Mouse (Mus musculus): ENCODE data around the gene Sqstm1. TPM values are rescaled to one million over a fixed set of nuclear protein-coding genes. Genes with fewer than 3 reads are reported as not detected.
A peak's percentile ranks its signal among the peaks of the same experiment; 100 is the strongest.

Sqstm1 gene
- polyA plus RNA-seq, 1 experiment from 2014 or later, result 326 TPM

DNA sequence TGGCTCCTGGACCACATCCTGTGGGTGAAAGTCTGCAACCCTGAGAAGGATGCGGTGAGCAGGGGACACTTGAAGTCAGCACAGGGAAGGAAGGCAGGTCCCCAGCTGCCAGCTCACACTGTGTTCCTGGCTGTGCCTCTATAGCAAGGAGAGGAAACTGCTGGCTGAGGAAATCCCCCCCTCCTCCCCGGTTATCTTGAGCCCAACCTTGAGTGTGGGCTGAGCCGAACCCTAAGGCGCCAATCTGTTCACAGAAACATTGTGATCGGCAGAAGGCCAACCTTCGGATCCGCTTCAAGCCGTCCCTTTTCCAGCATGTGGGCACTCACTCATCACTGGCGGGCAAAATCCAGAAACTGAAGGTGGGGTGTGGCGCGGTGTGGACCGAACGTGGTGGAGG is 22.4 kb upstream of the Sqstm1 start:
- Histone ChIP-seq H3K9me3 (replicated peaks; ENCODE audit: low read length) (no peaks in the 10 kb centered on the region), H3K27ac (no peak overlapping the region), H3K9ac (ENCODE audit: low read depth, low read length) (no peak overlapping the region), H3K4me3 (replicated peaks; ENCODE audit: low read depth, low read length) (no peak overlapping the region), H3K27me3 (ENCODE audit: insufficient read depth, low read length) (no peaks in the 10 kb centered on the region), H3K36me3 (ENCODE audit: insufficient read depth, low read length) (peaks cover 31% of the 10 kb centered on the region), H3K4me1 (replicated peaks; ENCODE audit: insufficient read depth, low read length) (peaks cover 25% of the 10 kb centered on the region), H3K4me2 (ENCODE audit: low read length) (no peak overlapping the region)
- WGBS, result 94% methylated on average over 13 of the region's 13 CpGs
- DNase-seq (ENCODE audit: low spot score) (no peak), ATAC-seq (replicated peaks; ENCODE audit: low FRiP score, low read depth) (no peak)
- no peak for TF ChIP-seq CTCF (IDR thresholded peaks at IDR 0.05; ENCODE audit: low read depth)

DNA sequence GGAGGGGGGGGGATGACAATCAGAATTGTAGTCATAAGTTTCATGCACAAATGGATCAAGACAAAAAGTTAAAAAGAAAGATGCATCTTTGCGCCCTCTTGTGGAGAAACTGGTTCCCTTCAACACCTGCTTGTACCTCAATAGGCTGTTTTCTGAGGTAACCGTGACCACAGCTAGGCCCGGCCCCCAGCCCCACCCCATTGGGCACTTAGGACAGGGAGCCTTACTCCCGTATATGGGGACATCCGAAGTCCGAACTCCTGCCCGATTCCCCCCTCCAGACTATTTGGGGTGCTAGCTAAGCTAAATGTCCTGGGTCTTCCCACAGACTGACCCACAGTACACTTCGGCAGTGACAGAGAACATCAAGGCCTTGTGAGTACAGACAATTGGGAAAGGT is 20.8 kb upstream of the Sqstm1 start:
- Histone ChIP-seq H3K9me3 (replicated peaks; ENCODE audit: low read length) (no peaks in the 10 kb centered on the region), H3K9ac (ENCODE audit: low read depth, low read length) (no peak overlapping the region), H3K27me3 (ENCODE audit: insufficient read depth, low read length) (no peaks in the 10 kb centered on the region), H3K27ac (no peak overlapping the region), H3K36me3 (ENCODE audit: insufficient read depth, low read length) (peaks cover 31% of the 10 kb centered on the region), H3K4me2 (ENCODE audit: low read length) (peak overlapping the region; percentile 54; the same call in 1 of the 2 replicates), H3K4me1 (replicated peaks; ENCODE audit: insufficient read depth, low read length) (peaks cover 27% of the 10 kb centered on the region), H3K4me3 (replicated peaks; ENCODE audit: low read depth, low read length) (no peak overlapping the region)
- peak; percentile 71 for TF ChIP-seq CTCF (IDR thresholded peaks at IDR 0.05; ENCODE audit: low read depth)
- no peak for ATAC-seq (replicated peaks; ENCODE audit: low FRiP score, low read depth)
- DNase-seq (ENCODE audit: low spot score), result peak; percentile 84
- 33% methylated on average over 8 of the region's 8 CpGs for WGBS

- DNase-seq (ENCODE audit: low spot score), result no peak
- peak; percentile 40 for ATAC-seq (replicated peaks; ENCODE audit: low FRiP score, low read depth)
- no peaks in the 10 kb centered on the region for H3K27me3 ChIP-seq (ENCODE audit: insufficient read depth, low read length)
- H3K4me2 ChIP-seq (ENCODE audit: low read length), result peak overlapping the region; percentile 54
- WGBS, result 43% methylated on average over 45 of the region's 45 CpGs
- no peak for TF ChIP-seq CTCF (IDR thresholded peaks at IDR 0.05; ENCODE audit: low read depth)
- peaks cover 33% of the 10 kb centered on the region for H3K4me1 ChIP-seq (replicated peaks; ENCODE audit: insufficient read depth, low read length)
- 0 out of 2 replicates have a peak overlapping the region, but pooled peaks have one; percentile 6 for H3K4me3 ChIP-seq (replicated peaks; ENCODE audit: low read depth, low read length)
- H3K9me3 ChIP-seq (replicated peaks; ENCODE audit: low read length), result no peaks in the 10 kb centered on the region
- peaks cover 31% of the 10 kb centered on the region for H3K36me3 ChIP-seq (ENCODE audit: insufficient read depth, low read length)
- H3K27ac ChIP-seq, result no peak overlapping the region
- no peak overlapping the region for H3K9ac ChIP-seq (ENCODE audit: low read depth, low read length)
Observed at GRCm38 (mm10) chr11:50230481-50231304, 20.1 kb upstream of the Sqstm1 start.

DNA sequence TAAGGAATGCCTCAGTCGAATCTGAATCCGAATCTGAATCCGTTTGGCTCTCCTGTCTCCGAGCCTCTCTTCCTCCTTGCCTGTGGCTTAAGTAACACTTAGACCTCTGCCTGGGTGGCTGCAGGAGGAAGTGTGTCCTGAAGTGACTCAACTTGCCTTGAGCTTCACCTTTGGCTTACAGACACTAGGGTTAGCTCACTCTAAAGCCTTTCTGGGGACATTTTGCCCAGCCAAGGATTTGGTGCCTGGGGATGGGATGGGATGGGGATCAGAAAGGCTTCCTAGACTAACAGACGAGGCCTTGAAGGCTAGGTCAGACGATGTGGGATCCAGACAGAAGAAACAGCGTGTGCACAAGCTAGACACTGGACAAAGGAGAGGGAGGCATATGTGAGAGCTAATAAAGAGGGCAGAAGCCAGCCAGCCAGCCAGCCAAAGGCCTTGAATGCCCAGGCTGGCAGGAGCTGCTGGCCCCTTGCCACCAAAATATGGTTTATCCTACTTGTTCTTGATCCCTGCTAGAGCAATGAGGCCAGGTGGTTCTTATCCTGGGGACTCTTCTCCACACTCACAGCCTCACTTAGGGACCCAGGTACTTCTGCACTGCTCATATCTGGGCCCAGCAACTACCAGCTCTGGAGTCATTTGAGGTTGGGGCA is 18.8 kb upstream of the Sqstm1 start:
- ATAC-seq (replicated peaks; ENCODE audit: low FRiP score, low read depth), result no peak
- Histone ChIP-seq H3K4me3 (replicated peaks; ENCODE audit: low read depth, low read length) (no peak overlapping the region), H3K27ac (no peak overlapping the region), H3K9me3 (replicated peaks; ENCODE audit: low read length) (no peaks in the 10 kb centered on the region), H3K9ac (ENCODE audit: low read depth, low read length) (no peak overlapping the region), H3K4me1 (replicated peaks; ENCODE audit: insufficient read depth, low read length) (peaks cover 33% of the 10 kb centered on the region), H3K27me3 (ENCODE audit: insufficient read depth, low read length) (no peaks in the 10 kb centered on the region), H3K4me2 (ENCODE audit: low read length) (no peak overlapping the region), H3K36me3 (ENCODE audit: insufficient read depth, low read length) (peaks cover 23% of the 10 kb centered on the region)
- 54% methylated on average over 7 of the region's 7 CpGs for WGBS
- DNase-seq (ENCODE audit: low spot score), result no peak
- no peak for TF ChIP-seq CTCF (IDR thresholded peaks at IDR 0.05; ENCODE audit: low read depth)

DNA sequence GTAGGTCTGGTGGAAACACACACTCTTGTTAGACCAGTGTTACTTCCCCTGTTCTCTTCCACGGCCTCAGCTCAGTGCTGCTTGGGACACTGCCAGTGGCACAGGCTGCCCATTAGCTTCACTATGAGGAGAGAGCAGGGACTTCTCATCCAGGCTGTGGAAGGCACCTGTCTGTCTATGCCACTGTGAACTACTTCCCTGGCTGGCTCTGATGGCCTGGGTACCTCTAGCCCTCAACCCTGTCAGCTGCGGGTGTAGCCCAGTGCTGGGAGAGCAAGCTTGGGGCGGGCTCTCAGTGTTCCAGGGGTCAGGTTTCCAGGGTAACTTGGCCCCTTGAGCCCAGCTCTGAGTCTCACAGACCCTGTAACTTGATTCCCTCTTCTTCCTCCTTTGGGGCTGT is 18.1 kb upstream of the Sqstm1 start:
- H3K4me3 ChIP-seq (replicated peaks; ENCODE audit: low read depth, low read length), result no peak overlapping the region
- no peak for TF ChIP-seq CTCF (IDR thresholded peaks at IDR 0.05; ENCODE audit: low read depth)
- H3K36me3 ChIP-seq (ENCODE audit: insufficient read depth, low read length), result peaks cover 18% of the 10 kb centered on the region
- DNase-seq (ENCODE audit: low spot score) (no peak), ATAC-seq (replicated peaks; ENCODE audit: low FRiP score, low read depth) (no peak)
- no peak overlapping the region for H3K9ac ChIP-seq (ENCODE audit: low read depth, low read length)
- no peak overlapping the region for H3K27ac ChIP-seq
- 27% methylated on average over 3 of the region's 3 CpGs for WGBS
- H3K4me1 ChIP-seq (replicated peaks; ENCODE audit: insufficient read depth, low read length), result peaks cover 37% of the 10 kb centered on the region
- H3K27me3 ChIP-seq (ENCODE audit: insufficient read depth, low read length), result no peaks in the 10 kb centered on the region
- no peak overlapping the region for H3K4me2 ChIP-seq (ENCODE audit: low read length)
- H3K9me3 ChIP-seq (replicated peaks; ENCODE audit: low read length), result no peaks in the 10 kb centered on the region

- H3K27ac ChIP-seq, result no peak overlapping the region; the same call in 1 of the 2 replicates
- no peaks in the 10 kb centered on the region for H3K27me3 ChIP-seq (ENCODE audit: insufficient read depth, low read length)
- no peak overlapping the region for H3K4me3 ChIP-seq (replicated peaks; ENCODE audit: low read depth, low read length)
- H3K9ac ChIP-seq (ENCODE audit: low read depth, low read length), result no peak overlapping the region
- H3K4me2 ChIP-seq (ENCODE audit: low read length), result no peak overlapping the region
- H3K36me3 ChIP-seq (ENCODE audit: insufficient read depth, low read length), result peaks cover 8% of the 10 kb centered on the region; the same call in 1 of the 2 replicates
- TF ChIP-seq CTCF (IDR thresholded peaks at IDR 0.05; ENCODE audit: low read depth), result no peak
- no peak for ATAC-seq (replicated peaks; ENCODE audit: low FRiP score, low read depth)
- WGBS, result 84% methylated on average over 4 of the region's 4 CpGs
- no peak for DNase-seq (ENCODE audit: low spot score)
- H3K4me1 ChIP-seq (replicated peaks; ENCODE audit: insufficient read depth, low read length), result peaks cover 40% of the 10 kb centered on the region
- no peaks in the 10 kb centered on the region for H3K9me3 ChIP-seq (replicated peaks; ENCODE audit: low read length)
Observed at GRCm38 (mm10) chr11:50227736-50228135, 17.1 kb upstream of the Sqstm1 start.

Measured in kidney, postnatal 0 days (tissue).